ENCODE assay signal across 16 mouse cellular contexts in genomic region chr8:81840512-81840911, GRCm38 (mm10).
"Had no signal": no experiment of that assay in that cellular context is flagged by ENCODE, and none has a peak within 500 bp of the region (broad histone marks: within the 10 kb centered on the region; RNA-seq: fewer than 3 reads in every experiment).

No protein-coding gene starts in this region.

- DNase-seq: kidney, adult 9 months; kidney, postnatal 36 days; left cerebral cortex, postnatal 4 days; lung, adult 2 months; lung, postnatal 10 days; lung, postnatal 4 days; right cerebral cortex, postnatal 4 days had no signal

- H3K27ac ChIP-seq: kidney, postnatal 0 days; layer of hippocampus, adult 2 months; limb, embryonic 13.5 days; liver, embryonic 15.5 days; midbrain, embryonic 10.5 days; midbrain, embryonic 15.5 days; neural tube, embryonic 12.5 days; stomach, embryonic 15.5 days had no signal

- H3K4me2 ChIP-seq: limb, embryonic 13.5 days; liver, embryonic 11.5 days; liver, embryonic 15.5 days; midbrain, embryonic 15.5 days; neural tube, embryonic 12.5 days; stomach, embryonic 15.5 days had no signal

- H3K9ac ChIP-seq: limb, embryonic 13.5 days; liver, embryonic 15.5 days; midbrain, embryonic 15.5 days; neural tube, embryonic 12.5 days; stomach, embryonic 15.5 days had no signal

- H3K36me3 ChIP-seq: limb, embryonic 13.5 days; liver, embryonic 15.5 days; midbrain, embryonic 10.5 days; midbrain, embryonic 15.5 days; neural tube, embryonic 12.5 days; stomach, embryonic 15.5 days had no signal

- ATAC-seq: midbrain, embryonic 15.5 days had no signal

- H3K27me3 ChIP-seq: limb, embryonic 13.5 days; liver, embryonic 15.5 days; midbrain, embryonic 15.5 days; neural tube, embryonic 12.5 days; stomach, embryonic 15.5 days had no signal

- H3K4me3 ChIP-seq: layer of hippocampus, adult 2 months; limb, embryonic 13.5 days; liver, embryonic 15.5 days; midbrain, embryonic 10.5 days; midbrain, embryonic 15.5 days; neural tube, embryonic 12.5 days; stomach, embryonic 15.5 days had no signal

- H3K9me3 ChIP-seq: limb, embryonic 13.5 days; liver, embryonic 15.5 days; midbrain, embryonic 10.5 days; midbrain, embryonic 15.5 days; neural tube, embryonic 12.5 days; stomach, embryonic 15.5 days had no signal

- H3K4me1 ChIP-seq: limb, embryonic 13.5 days; liver, embryonic 15.5 days; midbrain, embryonic 10.5 days; midbrain, embryonic 15.5 days; neural tube, embryonic 12.5 days; stomach, embryonic 15.5 days had no signal
